Mouse (Mus musculus) right cerebral cortex, adult 18-20 months (tissue): Measurements from ENCODE around the gene Pitx3.
"Not testable (repeated sequence)": the region's sequence is repeated elsewhere in the genome, so short reads cannot be mapped to it uniquely, and the experiment has no call there.

ENCODE experiments used
- DNase-seq: peaks from one replicate; pipeline ENCODE4 v3.0.0; 2022; ENCODE audit warnings: mixed read lengths

Gene Pitx3

DNA sequence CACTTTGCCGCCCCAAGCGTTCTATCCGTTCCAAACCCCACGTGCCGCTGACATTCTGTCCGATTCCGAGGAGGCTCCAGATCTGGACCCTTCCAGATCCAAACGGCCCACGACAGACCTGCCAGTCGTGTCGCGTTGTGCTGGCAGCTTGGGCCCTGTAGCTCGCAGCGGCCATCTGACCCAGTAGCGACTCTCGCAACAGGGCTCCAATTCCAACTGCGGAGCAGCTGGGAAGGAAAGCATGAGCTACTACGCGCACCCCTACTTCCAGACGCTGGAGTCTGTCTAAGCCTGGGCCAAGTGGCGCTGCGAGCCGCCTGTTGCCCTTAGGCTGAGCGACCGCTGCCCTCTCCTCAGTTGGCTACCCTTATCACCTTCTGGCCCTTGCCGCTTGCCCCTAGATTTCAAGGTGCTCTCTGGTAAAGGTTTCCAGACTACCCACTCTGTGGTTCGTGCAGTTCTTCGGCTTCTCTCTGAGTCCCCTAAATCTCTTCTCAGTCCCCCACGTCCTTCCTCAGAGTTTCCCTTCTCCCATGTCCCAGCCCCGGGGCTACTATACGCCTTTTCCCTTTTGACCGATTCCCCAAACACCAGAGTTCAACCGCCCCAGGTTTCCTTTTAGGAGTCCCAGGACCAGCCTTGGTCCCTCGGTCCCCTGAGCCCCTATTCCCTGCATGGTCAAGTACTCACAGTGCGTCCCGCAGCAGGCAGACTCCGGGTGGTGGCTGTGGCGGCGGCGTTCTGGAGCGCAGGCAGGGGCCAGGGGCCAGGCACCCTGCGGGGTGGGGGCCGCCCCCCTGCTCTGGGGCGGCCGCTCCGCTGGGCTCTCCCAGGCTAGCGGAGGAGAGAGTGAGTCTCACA lies at the start of gene Pitx3:
TSS of gene Pitx3 (minus strand) at position 816 of the 861 bp plus-strand sequence.
- DNase-seq: no peak

DNA sequence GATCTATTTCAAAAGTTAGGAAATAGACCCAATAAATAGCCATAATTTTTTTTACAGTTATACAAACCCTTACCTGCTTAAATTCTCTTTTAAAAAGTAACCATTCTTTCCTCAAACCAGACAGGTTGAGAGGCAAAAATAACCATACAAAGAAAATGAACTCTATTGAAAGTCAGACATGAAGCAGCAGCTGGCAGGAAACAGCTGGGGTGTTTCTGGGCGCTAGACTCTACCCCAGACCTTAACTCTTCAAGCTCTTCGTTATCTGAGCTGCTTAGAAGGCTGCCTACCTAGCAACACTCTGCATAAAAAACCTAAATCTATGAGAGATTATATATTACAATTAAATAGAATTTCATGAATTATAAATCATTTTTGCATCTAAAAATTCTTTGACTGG lies 39.1 kb upstream of the Pitx3 start:
- DNase-seq: no peak

GRCm38 (mm10) chr19:46186611-46187010 lies 38.5 kb upstream of the Pitx3 start:
- no peak for DNase-seq

DNA sequence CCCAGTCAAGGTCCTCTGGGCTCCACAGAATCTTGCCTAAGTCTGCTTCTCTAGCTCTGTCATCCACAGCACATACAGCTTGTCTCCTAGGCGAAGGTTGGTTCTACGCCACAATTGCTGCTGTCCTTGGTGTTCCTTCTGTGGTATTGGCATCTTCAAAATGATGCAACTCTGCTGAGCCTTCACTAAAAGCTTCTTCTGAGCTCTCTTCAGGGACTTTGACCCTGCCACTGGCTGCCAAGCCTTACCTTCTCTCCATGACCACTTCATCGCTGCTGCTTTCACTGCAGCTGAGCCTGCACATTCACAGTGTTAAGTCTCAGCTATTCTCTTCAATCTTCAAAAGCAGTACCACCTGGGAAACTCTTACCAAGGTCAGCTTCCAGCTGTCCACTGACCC lies 34.1 kb upstream of the Pitx3 start:
- no peak for DNase-seq

GRCm38 (mm10) chr19:46180274-46180673 lies 32.1 kb upstream of the Pitx3 start:
- no peak for DNase-seq

GRCm38 (mm10) chr19:46177046-46177445 lies 28.9 kb upstream of the Pitx3 start:
- no peak for DNase-seq

DNA sequence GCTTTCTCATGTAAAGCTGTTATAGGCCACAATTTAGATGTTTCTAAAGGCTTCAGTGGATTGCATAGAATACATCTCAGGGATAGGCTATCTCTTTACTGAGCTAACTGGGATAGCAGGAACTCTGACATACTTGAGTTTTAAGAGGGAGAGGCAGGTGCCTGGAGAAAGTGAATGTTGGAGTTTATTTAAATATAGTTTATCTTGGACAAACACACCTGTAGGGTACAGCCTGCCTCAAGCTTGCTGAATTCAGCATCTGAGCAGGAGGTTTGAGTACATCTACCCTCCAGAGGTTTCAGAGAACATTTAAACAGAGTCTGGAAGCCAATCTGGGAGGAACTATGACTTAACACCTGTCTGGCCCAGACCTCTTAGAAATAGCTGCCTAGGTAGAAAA lies 27.0 kb upstream of the Pitx3 start:
- DNase-seq: no peak

DNA sequence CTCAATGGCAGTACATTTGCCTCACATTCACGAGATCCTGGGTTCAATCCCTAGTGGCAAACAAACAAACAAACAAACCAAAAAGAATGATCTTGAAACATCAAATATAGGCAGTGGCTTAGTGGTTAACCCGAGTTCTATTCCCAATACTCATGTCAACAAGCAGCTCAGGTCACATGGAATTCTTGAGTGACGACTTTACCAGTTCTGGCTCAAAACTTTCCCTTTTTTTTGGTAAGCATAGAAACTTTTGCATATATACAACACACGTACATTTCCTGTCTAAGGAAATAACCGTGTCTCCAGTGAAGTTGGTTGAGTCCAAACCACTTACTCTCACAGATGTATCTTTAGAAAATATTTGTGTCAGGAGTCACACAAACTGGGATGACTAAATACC lies 24.4 kb upstream of the Pitx3 start:
- DNase-seq: no peak

- DNase-seq: no peak
Measured at GRCm38 (mm10) chr19:46169913-46170312, 21.8 kb upstream of the Pitx3 start.

DNA sequence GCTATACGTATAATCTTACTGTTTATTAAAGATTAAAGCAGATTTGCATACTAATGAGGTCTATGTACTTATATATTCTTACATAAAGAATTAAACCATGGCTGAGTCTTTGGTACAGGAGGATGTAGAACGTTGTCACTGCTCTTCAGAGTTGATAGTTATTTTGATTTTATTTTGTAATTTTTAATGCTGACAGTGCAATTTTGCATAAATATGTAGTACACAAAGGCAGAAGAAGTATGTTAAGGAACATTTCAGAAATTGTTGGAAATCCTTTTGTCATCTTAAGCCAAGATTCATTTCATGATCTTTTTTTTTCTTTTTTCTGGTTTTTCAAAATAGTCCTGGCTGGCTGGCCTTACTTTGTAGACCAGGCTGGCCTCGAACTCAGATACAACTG lies 21.3 kb upstream of the Pitx3 start:
- no peak for DNase-seq

GRCm38 (mm10) chr19:46167169-46167568 lies 19.0 kb upstream of the Pitx3 start:
- not testable (repeated sequence) for DNase-seq

DNA sequence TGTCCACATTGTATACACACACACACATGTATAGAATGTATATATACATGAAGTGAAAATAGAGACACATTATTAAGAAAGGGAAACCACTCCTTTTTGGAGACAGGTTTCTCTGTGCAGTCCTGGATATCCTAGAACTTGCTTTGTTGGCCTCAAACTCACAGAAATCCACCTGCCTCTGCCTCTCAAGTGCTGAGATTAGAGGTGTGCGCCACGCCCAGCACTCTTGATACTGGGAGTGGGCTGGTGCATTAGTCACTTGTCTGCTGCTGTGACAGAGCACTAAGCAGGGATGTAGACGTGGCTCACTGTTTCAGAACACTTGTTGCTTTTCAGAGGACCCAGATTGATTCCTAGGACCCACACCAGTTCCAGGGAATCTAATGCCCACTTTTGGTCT lies 17.8 kb upstream of the Pitx3 start:
- no peak for DNase-seq

DNA sequence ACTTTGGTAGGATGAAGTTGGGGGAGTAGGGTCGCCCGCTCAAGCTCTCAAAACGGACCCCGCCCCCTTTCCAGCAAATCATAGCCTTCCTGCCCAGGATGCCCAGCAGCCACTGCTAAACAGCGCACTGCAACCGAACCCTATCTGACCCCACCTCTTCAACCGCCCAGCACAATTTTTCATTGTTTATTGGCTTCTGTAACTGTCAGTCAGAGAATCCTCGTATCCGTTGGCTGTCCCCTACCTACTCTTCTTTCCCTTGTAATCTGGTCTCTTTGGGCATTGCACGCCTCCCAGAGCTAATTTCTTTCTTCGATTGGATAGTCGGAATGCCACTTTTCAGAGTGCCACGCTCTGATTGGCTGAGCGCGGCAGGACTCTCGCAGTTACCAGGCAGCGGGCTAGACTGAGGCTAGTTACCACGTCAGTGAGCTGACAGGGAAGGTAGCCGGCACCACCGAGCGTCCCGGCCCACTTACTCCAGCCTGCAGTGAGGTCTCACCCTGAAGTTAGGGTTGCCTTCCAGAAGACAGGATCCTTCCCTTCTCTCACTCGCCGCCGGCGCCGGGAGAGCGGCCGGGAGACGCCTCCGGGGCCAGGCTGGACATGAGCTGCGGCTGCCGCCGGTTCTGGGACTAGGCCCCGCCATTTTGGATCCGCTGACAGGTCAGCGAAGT lies 4.1 kb upstream of the Pitx3 start, which contains the start of gene Gbf1:
TSS of gene Gbf1 (plus strand) at position 383 of the 677 bp plus-strand sequence.
- DNase-seq: peak; percentile 98

DNA sequence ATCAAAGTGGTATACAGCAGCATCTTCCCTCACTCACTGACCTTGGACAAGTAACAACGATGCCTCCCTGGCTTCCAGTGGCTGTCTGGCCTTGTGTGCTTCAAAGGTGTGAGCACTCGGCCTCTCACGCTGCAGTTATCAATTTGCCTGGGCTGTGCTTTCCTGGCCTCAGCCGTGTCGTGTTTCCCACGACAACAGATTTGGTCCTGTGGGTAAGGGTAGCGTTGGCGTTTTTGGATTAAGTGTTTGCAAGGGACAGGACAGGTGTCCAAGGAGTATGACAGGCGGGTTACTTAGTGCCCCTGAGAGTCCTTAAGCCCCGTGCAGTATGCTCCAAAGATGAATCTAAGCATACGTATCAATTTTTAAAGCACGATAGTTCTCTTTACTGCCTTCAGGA lies 965 bp upstream of the Pitx3 start:
- DNase-seq: no peak

DNA sequence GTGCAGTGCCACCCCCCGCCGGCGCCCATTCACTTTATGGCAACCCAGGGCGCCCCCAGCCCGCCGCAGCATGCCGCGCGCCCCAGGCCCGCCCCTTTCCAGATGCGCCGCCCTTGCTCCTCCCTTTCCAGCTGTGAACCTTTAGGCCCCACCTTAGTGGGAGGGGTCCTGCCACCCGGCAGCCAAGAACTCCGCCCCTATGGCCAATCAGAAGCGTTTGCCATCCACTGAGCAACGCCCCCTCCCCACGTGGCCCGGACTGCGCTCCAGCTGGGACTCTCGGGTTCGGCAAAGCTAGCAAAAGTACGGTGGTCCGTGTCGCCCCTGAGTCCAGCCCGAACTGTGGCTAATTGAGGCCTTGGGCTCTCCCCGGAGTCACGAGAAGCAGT lies 240 bp upstream of the Pitx3 start:
- peak; percentile 53 for DNase-seq

GRCm38 (mm10) chr19:46141091-46141490 lies 7.0 kb downstream of the Pitx3 start:
- no peak for DNase-seq

- DNase-seq: no peak
Measured at GRCm38 (mm10) chr19:46140324-46140723, 7.8 kb downstream of the Pitx3 start.

GRCm38 (mm10) chr19:46136639-46137580 lies 11.2 kb downstream of the Pitx3 start:
- peak; percentile 59 for DNase-seq

- DNase-seq: peak; percentile 21
Measured at GRCm38 (mm10) chr19:46135789-46136638, 12.1 kb downstream of the Pitx3 start.

- peak; percentile 87 for DNase-seq
Measured at GRCm38 (mm10) chr19:46135297-46135696, 12.8 kb downstream of the Pitx3 start.

- DNase-seq: no peak
Measured at GRCm38 (mm10) chr19:46132577-46132976, 15.5 kb downstream of the Pitx3 start.
